Mouse (Mus musculus) liver, embryonic 13.5 days (tissue): ENCODE results near the gene A630095N17Rik. TPM values are rescaled to one million over a fixed set of nuclear protein-coding genes. Genes with fewer than 3 reads are reported as not detected.

Experiments used
- ATAC-seq: fragments of 200-750 bp; cut with Nextera tagmentation; 2 replicates; pipeline ENCODE4 v1.8.0; 2017; ENCODE audit warnings: low read depth, mild to moderate bottlenecking, moderate number of reproducible peaks, moderate library complexity
- DNase-seq: peaks from one replicate; pipeline ENCODE4 v3.0.0; 2022
- H3K27ac ChIP-seq: fragments of 300-500 bp; sonication (generic); 2 replicates; pipeline ENCODE4 v1.5.1; 2015; ENCODE audit warnings: moderate library complexity, mild to moderate bottlenecking, inconsistent platforms
- H3K27me3 ChIP-seq: fragments of 300-500 bp; sonication (generic); 2 replicates; pipeline ENCODE4 v1.6.1; 2015; ENCODE audit warnings: mild to moderate bottlenecking, inconsistent platforms
- H3K36me3 ChIP-seq: fragments of 300-500 bp; sonication (generic); 2 replicates; pipeline ENCODE4 v1.6.1; 2015; ENCODE audit warnings: mild to moderate bottlenecking, inconsistent platforms
- H3K4me1 ChIP-seq: fragments of 300-500 bp; sonication (generic); replicated peaks from 2 replicates; pipeline ENCODE4 v1.6.1; 2015; ENCODE audit warnings: inconsistent platforms
- H3K4me2 ChIP-seq: fragments of 300-500 bp; sonication (generic); 2 replicates; pipeline ENCODE4 v1.6.1; 2015; ENCODE audit warnings: inconsistent platforms, mild to moderate bottlenecking, moderate library complexity
- H3K4me3 ChIP-seq: fragments of 300-500 bp; sonication (generic); replicated peaks from 2 replicates; pipeline ENCODE4 v1.5.1; 2015; ENCODE audit warnings: mild to moderate bottlenecking, inconsistent platforms
- H3K9ac ChIP-seq: fragments of 300-500 bp; sonication (generic); 2 replicates; pipeline ENCODE4 v1.6.1; 2015; ENCODE audit warnings: mild to moderate bottlenecking, inconsistent platforms
- H3K9me3 ChIP-seq: fragments of 300-500 bp; sonication (generic); replicated peaks from 2 replicates; pipeline ENCODE4 v1.6.1; 2016; ENCODE audit warnings: inconsistent platforms
- WGBS: fragments of 180-500 bp; shearing (Covaris S2); methylation state at CpG from one replicate; pipeline ENCODE4 v1.1.7; 2015; ENCODE audit not compliant: insufficient replicate concordance; 5-methylcytosine and 5-hydroxymethylcytosine counted together
- microRNA-seq: library from miRNA; unstranded; fragments of <30 nt; microRNA quantifications from one replicate; pipeline ENCODE4, GENCODE M21; 2016
- polyA plus RNA-seq: library from polyadenylated mRNA; unstranded; fragments of >200 nt; fragmentation: Nextera tagmentation; extraction: Ambion mirVana; gene quantifications from 2 replicates; pipeline ENCODE4 v1.2.1, GENCODE M21; 2015

The A630095N17Rik gene
- polyA plus RNA-seq, 1 experiment from 2014 or later, result not detected

DNA sequence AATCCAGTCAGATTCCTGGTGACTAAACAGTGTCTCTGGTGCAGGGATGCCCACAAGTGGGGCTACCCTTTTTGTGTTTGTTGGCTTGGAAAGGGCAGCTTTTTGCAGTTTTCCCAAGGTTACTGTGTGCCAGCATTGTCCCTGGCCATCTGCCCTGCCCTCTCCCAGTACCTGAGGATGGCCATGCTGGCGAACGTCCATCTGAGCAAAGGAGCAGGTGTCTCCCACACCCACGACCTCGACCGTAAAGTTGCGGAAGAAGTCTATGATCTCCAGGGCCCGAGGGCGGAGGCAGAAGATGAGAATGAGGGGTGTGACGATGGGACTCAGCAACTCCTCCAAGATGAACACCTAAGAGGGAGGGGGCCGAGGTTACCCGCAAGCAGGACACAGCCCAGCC, 46.4 kb downstream of the A630095N17Rik start:
- ATAC-seq, result no peak
- peaks cover 94% of the 10 kb centered on the region for H3K36me3 ChIP-seq
- 86% methylated on average over 11 of the region's 11 CpGs for WGBS
- no peak overlapping the region for H3K4me2 ChIP-seq
- H3K9ac ChIP-seq, result no peak overlapping the region
- DNase-seq, result no peak
- no peak overlapping the region for H3K27ac ChIP-seq
- no peak overlapping the region for H3K4me3 ChIP-seq
- peaks cover 46% of the 10 kb centered on the region for H3K4me1 ChIP-seq
- H3K27me3 ChIP-seq, result no peaks in the 10 kb centered on the region
- 0 out of 2 replicates have a peak, but pooled peaks cover 4% of the 10 kb centered on the region for H3K9me3 ChIP-seq

- Histone ChIP-seq H3K36me3 (peaks cover 76% of the 10 kb centered on the region), H3K4me3 (no peak overlapping the region), H3K27ac (peak overlapping the region; percentile 100; the same call in 1 of the 2 replicates), H3K4me2 (no peak overlapping the region), H3K9me3 (0 out of 2 replicates have a peak, but pooled peaks cover 4% of the 10 kb centered on the region), H3K27me3 (no peaks in the 10 kb centered on the region), H3K4me1 (peaks cover 40% of the 10 kb centered on the region), H3K9ac (no peak overlapping the region)
- DNase-seq (no peak), ATAC-seq (no peak)
- WGBS, result 68% methylated on average over 4 of the region's 4 CpGs
Observed at GRCm38 (mm10) chr1:75182160-75182559, 49.7 kb downstream of the A630095N17Rik start.

DNA sequence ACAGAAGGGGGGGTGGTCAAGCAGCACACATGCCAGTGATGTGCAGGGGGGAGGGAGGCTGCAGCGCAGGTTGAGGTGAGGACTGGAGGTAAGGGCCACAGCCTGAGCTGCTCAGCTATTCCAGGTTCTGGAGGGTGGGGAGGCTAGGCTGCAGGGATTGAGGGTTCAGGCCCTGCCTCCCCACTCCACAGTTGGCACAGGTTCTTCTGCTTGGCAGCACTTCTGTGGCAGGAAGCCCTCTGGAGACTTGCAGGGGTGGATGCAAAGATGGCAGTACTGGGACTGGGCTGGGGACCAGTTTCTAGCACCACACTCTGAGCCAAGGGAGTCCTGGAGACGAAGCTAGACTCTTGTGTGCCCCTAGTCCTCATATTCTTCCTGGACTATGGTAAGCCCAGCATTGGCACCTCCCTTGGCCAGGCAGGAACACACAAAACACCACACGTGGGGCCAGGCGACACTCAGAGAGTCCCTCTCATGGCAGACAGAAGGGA, 50.5 kb downstream of the A630095N17Rik start:
- 83% methylated on average over 4 of the region's 4 CpGs for WGBS
- H3K9me3 ChIP-seq, result 0 out of 2 replicates have a peak, but pooled peaks cover 4% of the 10 kb centered on the region
- no peak overlapping the region for H3K4me3 ChIP-seq
- H3K27ac ChIP-seq, result peak overlapping the region; percentile 100
- ATAC-seq (no peak), DNase-seq (no peak)
- no peaks in the 10 kb centered on the region for H3K27me3 ChIP-seq
- H3K9ac ChIP-seq, result peak overlapping the region; percentile 99; the same call in 1 of the 2 replicates
- H3K36me3 ChIP-seq, result peaks cover 76% of the 10 kb centered on the region
- H3K4me1 ChIP-seq, result peaks cover 48% of the 10 kb centered on the region
- H3K4me2 ChIP-seq, result peak overlapping the region; percentile 96; the same call in 1 of the 2 replicates

DNA sequence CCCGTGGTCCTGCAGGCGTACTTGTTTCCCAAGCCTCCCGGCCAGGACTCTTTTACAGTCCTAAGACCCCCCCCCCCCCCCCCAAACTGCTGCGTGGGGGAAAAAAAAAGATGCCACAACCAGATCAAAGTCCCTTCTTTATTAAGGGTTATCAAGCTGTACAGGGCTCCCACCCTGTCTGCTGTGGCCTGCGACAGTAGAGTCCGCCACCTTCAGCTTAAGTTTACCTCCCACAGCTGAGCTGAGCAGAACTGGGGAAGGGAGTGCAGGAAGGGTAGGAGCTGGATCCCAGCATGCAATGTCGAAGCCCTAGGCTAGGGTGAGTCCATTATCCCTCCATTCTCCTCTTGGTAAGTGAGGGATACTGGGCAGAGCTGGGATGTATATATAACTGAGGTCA, 51.2 kb downstream of the A630095N17Rik start:
- Histone ChIP-seq H3K4me2 (peak overlapping the region; percentile 96), H3K27ac (peak overlapping the region; percentile 100), H3K36me3 (peaks cover 76% of the 10 kb centered on the region), H3K9me3 (0 out of 2 replicates have a peak, but pooled peaks cover 4% of the 10 kb centered on the region), H3K4me3 (peak overlapping the region; percentile 95), H3K27me3 (no peaks in the 10 kb centered on the region), H3K9ac (peak overlapping the region; percentile 99), H3K4me1 (peaks cover 55% of the 10 kb centered on the region)
- no peak for DNase-seq
- WGBS, result 36% methylated on average over 7 of the region's 7 CpGs
- 0 out of 2 replicates have a peak, but pooled peaks have one; percentile 10 for ATAC-seq

DNA sequence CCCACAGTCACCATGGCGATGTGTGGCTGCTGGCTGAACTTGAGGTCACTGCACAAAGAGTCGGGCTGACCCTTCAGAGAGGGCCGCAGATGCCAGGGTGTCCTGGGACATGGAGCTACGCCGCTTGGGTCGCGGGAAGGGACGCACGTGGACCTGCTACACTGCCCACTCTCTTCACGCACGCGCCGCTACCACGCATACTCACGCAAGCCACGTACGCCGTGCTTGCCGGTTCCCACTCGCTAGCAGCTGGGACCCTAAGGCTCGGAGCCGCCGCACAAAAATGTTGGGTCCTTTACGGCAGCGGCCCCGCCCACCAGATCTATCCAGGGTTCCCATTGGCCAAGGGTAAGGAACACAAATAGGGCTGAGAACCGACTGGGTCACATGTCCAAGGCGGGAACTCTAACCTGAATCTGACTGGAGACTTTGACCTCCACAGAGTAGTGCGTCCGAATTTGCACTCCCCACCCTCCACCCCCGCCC, 51.8 kb downstream of the A630095N17Rik start, which contains the start of gene Abcb6:
Abcb6 (minus strand) TSS at position 288 of the 486 bp plus-strand sequence.
- ATAC-seq, result peak; percentile 87

GRCm38 (mm10) chr1:75179334-75180104, 52.4 kb downstream of the A630095N17Rik start:
- Histone ChIP-seq H3K9me3 (0 out of 2 replicates have a peak, but pooled peaks cover 4% of the 10 kb centered on the region), H3K27me3 (no peaks in the 10 kb centered on the region), H3K27ac (peak overlapping the region; percentile 100), H3K4me3 (peak overlapping the region; percentile 95), H3K4me2 (peak overlapping the region; percentile 96), H3K36me3 (peaks cover 76% of the 10 kb centered on the region), H3K9ac (peak overlapping the region; percentile 99), H3K4me1 (peaks cover 59% of the 10 kb centered on the region)
- ATAC-seq (peak; percentile 79), DNase-seq (peak; percentile 73)
- 3% methylated on average over 23 of the region's 23 CpGs for WGBS

More for the DNA sequence above, 51.8 kb downstream of the A630095N17Rik start, which contains the start of gene Abcb6:
- H3K27me3 ChIP-seq, result no peaks in the 10 kb centered on the region
- DNase-seq, result peak; percentile 92
- 0 out of 2 replicates have a peak, but pooled peaks cover 4% of the 10 kb centered on the region for H3K9me3 ChIP-seq
- peaks cover 59% of the 10 kb centered on the region for H3K4me1 ChIP-seq
- peak within 1 kb of the TSS; percentile 100 for H3K27ac ChIP-seq
- peaks cover 76% of the 10 kb centered on the region for H3K36me3 ChIP-seq
- H3K9ac ChIP-seq, result peak within 1 kb of the TSS; percentile 99
- peak within 1 kb of the TSS; percentile 96 for H3K4me2 ChIP-seq
- peak within 1 kb of the TSS; percentile 95 for H3K4me3 ChIP-seq
- WGBS, result under 1% methylated on average over 31 of the region's 31 CpGs

Small RNAs within 50 kb of the gene (microRNA-seq; reads per million reads assigned to microRNA genes)
- gene Gm27943, result not detected

Other genes with a start within 250 kb of the A630095N17Rik start
- gene Nhej1, start 106.9 kb downstream of the A630095N17Rik start, polyA plus RNA-seq, result 5.5 and 6.4 TPM in 2 replicates
- gene Slc23a3, start 98.2 kb downstream of the A630095N17Rik start, polyA plus RNA-seq, result 0.85 and 1.1 TPM in 2 replicates
- gene Cnppd1, start 89.4 kb downstream of the A630095N17Rik start, polyA plus RNA-seq, result 45.7 and 46.9 TPM in 2 replicates
- gene Retreg2, start 89.3 kb downstream of the A630095N17Rik start, polyA plus RNA-seq, result 47.3 and 50.5 TPM in 2 replicates
- gene Zfand2b, start 63.5 kb downstream of the A630095N17Rik start, polyA plus RNA-seq, result 40.0 and 44.7 TPM in 2 replicates
- 69.9 and 77.9 TPM in 2 replicates for gene Abcb6, start 51.7 kb downstream of the A630095N17Rik start, polyA plus RNA-seq
- 9.3 and 9.9 TPM in 2 replicates for gene Ankzf1, start 40.0 kb downstream of the A630095N17Rik start, polyA plus RNA-seq
- gene Atg9a, start 39.9 kb downstream of the A630095N17Rik start, polyA plus RNA-seq, result 18.2 and 21.0 TPM in 2 replicates
- gene Glb1l, start 21.3 kb downstream of the A630095N17Rik start, polyA plus RNA-seq, result 3.8 and 5.0 TPM in 2 replicates
- 90.7 and 90.8 TPM in 2 replicates for gene Stk16, start 21.3 kb downstream of the A630095N17Rik start, polyA plus RNA-seq
- gene Tuba4a, start 12.2 kb downstream of the A630095N17Rik start, polyA plus RNA-seq, result 456 and 508 TPM in 2 replicates
- gene Dnajb2, start 4.3 kb upstream of the A630095N17Rik start, polyA plus RNA-seq, result 31.2 and 34.7 TPM in 2 replicates
- gene Ptprn, start 32.4 kb upstream of the A630095N17Rik start, polyA plus RNA-seq, result 0.17 and 0.24 TPM in 2 replicates
- gene Resp18, start 46.3 kb upstream of the A630095N17Rik start, polyA plus RNA-seq, result not detected in 2 replicates
- gene Dnpep, start 85.9 kb upstream of the A630095N17Rik start, polyA plus RNA-seq, result 53.1 and 58.0 TPM in 2 replicates
- 5.0 and 5.1 TPM in 2 replicates for gene Des, start 128.2 kb upstream of the A630095N17Rik start, polyA plus RNA-seq
- 10.3 and 10.7 TPM in 2 replicates for gene Speg, start 143.2 kb upstream of the A630095N17Rik start, polyA plus RNA-seq
- gene Gmppa, start 203.8 kb upstream of the A630095N17Rik start, polyA plus RNA-seq, result 37.1 and 41.7 TPM in 2 replicates
- gene Asic4, start 218.3 kb upstream of the A630095N17Rik start, polyA plus RNA-seq, result 0.14 and 0.25 TPM in 2 replicates
- 5.6 and 5.7 TPM in 2 replicates for gene Chpf, start 247.2 kb upstream of the A630095N17Rik start, polyA plus RNA-seq
- 0.08 and 0.10 TPM in 2 replicates for gene Tmem198, start 247.4 kb upstream of the A630095N17Rik start, polyA plus RNA-seq